Mouse (Mus musculus): ENCODE data around the gene Tgfa. TPM values are rescaled to one million over a fixed set of nuclear protein-coding genes. Genes with fewer than 3 reads are reported as not detected.

Tgfa gene
- total RNA-seq, 2 experiments from 2014 or later, result not detected

- ATAC-seq (ENCODE audit: poor library complexity, severe bottlenecking), result no peak
Observed at GRCm38 (mm10) chr6:86277620-86278019, 82.6 kb downstream of the Tgfa start.

DNA sequence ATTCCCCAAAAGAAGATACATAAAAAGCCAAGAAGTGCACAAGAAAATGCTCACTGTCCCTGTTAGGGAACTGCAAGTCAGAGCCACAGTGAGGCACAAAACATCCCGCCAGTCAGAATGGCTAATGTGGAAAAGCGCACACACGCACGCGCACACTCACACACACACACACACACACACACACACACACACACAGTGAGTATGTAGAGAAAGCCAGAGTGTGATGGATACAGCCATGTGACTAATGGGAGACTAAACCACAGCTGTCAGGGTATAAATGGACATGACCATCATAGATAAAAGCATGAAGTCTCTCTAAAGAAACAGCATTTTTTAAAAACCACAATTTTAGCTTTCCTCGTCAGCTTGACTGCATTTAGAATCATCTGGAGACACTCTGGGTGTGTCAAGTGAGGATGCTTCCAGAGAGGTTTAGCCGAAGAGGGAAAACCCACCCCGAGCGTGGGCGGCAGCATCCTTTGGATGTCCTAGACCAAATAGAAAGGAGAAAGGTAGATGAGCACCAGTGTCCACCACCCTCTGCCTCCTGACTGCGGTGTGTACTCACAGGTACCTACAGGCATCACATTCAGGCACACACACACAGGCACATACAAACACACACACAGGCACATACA is 86.7 kb downstream of the Tgfa start:
- ATAC-seq (ENCODE audit: poor library complexity, severe bottlenecking), result no peak

DNA sequence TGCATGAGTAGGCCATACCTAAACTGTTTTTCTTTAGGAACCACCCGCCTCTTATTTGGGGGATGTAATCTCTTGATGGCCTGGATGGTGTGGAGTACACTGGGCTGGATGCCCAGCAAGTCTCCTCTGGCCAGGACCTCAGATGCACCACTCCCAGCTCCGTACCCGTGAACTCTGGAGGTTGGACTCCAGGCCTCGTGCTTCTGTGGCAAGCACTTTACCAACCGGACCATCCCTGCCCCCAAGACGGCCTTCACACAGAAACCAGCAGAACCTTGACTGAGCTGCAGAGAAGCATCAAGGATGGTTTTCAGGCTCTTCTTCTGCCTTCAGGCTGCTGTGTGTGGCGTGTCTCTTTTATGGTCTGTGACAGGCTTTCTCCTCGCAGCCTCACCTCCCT is 98.3 kb downstream of the Tgfa start:
- no peak for ATAC-seq (ENCODE audit: poor library complexity, severe bottlenecking)

DNA sequence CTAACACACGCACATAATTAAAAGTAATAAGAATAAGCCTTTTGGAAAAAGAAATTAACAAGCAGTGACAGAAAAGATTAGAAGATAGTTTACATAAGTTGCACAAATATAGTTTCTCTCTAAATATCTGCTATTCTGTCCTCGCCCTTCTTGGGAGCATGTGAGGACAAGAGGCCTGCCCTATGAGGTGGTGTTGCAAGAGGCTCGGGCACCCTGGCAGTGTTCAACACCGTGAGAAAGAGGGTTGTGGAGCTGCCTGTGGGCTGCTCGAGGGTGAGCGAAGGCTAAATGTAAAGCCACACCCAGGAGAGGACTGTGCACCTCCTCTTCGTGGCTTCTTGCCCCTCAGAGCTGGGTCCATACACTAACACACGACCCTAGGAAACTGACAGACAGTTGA is 100.4 kb downstream of the Tgfa start:
- ATAC-seq (ENCODE audit: poor library complexity, severe bottlenecking), result no peak

- ATAC-seq (ENCODE audit: poor library complexity, severe bottlenecking), result no peak
Observed at GRCm38 (mm10) chr6:86296126-86296525, 101.1 kb downstream of the Tgfa start.

DNA sequence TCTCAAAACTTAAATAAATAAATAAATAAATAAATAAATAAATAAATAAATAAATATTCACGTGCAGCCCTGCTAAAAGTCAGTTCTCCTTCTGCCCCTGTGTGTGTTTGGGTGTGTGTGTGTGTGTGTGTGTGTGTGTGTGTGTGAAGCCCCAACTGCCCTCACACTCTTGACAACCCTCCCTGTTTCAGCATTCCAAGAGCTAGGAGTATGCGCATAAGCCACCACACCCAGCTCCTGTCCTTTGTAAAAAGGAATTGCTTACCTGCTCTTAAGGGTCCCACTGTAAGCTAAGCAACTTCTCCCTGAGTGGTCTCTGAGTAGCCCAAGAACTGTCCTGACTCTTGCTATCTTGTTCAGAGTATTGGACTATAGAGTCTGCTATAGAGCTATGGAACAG is 101.9 kb downstream of the Tgfa start:
- no peak for ATAC-seq (ENCODE audit: poor library complexity, severe bottlenecking)

DNA sequence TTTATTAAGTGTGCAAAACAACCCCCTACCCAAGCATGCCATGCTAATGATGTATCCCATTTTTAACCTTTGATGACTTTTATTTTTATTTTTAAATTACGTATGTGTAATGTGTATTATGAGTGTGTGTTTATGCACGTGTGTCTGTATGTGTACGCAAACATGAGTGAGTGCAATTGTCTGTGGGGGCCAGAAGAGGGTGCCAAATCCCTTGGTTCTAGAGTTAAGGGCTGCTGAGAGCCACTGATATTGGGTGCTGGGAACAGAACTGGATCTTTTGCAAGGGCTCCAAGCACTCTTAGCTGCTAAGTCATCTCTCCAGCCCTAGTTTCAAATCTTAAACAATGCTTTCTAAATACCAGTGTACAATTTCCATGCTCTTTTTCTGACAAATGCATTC is 103.9 kb downstream of the Tgfa start:
- no peak for ATAC-seq (ENCODE audit: poor library complexity, severe bottlenecking)

DNA sequence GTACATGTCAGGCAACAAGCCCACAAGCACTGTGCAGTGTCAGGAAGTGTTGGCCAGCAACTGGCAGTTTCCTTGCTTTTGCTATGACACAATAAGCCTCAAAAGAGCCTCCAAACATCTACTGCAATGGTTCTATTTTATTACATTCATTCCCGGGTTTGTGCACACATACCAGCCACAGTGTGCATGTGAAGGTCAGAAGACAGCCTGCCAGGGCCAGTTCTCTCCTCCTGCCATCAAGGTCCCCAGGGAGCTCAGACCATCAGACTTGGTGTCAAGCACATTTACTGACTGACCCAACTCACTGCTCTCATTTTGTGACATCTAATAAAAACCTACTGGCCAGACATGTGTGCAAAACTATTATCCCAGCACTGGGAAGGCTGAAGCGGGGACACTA is 104.4 kb downstream of the Tgfa start:
- no peak for ATAC-seq (ENCODE audit: poor library complexity, severe bottlenecking)

DNA sequence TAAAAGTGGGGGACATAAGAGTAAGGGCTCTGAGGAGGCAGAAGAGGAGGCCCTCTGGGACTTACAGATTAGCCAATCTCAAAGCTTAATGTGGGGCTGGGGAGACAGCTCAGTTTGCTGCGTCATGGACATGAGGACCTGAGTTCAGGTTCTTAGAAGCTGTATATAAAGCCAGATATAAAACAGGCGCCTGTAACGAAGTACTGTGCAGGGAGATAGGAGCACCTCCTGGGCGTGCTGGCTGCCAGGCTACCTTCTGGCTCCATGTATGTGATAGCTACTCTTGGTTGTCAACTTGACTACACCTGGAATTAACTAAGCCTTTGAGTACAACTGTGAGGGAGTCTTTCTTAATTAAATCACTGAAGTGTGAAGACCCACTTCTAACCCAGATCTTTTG is 110.7 kb downstream of the Tgfa start:
- ATAC-seq (ENCODE audit: poor library complexity, severe bottlenecking), result no peak

DNA sequence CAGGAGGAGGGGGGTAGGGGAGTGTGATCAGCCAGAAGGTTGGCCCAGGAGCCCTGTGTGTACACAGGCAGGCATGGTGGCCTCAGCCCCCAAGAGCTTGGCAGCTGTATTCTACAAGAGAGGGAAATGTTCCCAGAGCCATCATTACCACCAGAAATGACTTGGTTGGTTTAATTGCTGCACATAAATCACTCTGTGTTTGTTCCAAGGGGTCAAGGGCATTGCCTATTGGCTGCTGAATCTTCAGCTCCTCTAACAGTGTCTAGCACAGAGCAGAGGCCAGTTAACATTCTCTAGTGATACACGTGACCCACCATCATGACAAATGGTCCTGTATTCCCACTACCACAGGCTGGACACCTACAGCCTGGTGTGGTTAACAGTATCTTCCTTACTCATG is 119.0 kb downstream of the Tgfa start:
- no peak for ATAC-seq (ENCODE audit: poor library complexity, severe bottlenecking)

DNA sequence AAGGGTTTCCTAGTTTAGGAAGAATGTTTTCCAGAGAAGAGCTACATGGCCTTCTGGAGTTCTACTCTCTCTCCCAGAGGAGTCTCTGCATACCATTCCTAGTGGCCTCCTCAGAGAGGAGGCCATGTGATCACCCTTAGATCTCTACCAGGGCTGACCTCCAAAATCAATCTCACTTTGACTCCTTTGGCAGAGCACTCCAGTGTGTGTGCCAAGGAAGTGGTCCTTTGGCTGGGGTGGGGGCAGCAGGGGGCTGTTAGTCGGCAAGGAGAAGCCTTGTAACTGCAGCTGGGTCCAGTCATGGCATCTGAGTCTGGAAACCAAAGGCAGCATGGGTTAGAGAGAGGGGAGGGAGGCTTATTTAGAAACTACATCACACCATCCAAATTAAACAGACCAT is 122.0 kb downstream of the Tgfa start:
- no peak for ATAC-seq (ENCODE audit: poor library complexity, severe bottlenecking)

GRCm38 (mm10) chr6:86318855-86319254 is 123.8 kb downstream of the Tgfa start:
- no peak for ATAC-seq (ENCODE audit: poor library complexity, severe bottlenecking)

DNA sequence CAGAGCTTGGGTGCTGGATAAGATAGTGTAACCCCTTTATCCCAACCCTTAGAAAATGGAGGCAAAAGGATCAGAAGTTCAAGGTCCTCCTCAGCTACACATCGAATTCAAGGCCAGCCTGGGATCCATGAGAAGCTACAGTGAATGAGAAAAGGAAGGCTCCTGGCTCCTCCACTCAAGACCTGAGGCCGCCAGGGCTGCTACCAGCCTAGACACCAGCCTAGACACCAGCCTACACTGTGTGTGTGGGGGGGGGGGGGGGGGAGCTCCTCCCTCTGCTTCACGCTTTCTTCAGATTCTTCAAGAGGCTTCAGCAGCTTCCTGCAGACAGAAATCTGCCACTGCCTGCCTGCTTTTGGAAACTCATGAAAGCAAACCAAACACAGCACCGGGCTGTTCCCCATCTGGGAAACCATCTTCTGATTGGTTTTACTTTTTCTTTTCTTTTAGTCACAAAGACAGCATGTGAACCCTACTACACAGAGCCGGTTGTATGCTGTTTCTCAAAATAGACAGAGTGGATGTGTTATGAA is 127.1 kb downstream of the Tgfa start:
- ATAC-seq (ENCODE audit: poor library complexity, severe bottlenecking), result no peak

DNA sequence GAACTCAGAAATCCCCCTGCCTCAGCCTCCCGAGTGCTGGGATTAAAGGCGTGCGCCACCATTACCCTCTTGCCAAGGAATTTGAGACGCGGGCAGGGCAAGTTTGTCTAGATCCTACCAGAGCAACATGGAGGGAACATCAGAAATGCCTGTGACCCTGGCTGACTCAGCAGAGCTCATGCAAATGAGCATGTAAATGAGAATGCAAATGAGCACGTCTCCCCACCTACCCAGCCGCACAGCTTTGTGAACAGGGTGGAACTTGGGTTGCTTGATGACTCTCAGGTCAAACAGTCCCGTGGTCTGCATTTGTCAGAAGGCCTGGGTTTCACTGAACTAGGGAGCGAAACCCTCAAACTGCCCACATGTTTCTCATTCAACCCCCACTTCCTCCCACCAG is 128.0 kb downstream of the Tgfa start:
- no peak for ATAC-seq (ENCODE audit: poor library complexity, severe bottlenecking)

DNA sequence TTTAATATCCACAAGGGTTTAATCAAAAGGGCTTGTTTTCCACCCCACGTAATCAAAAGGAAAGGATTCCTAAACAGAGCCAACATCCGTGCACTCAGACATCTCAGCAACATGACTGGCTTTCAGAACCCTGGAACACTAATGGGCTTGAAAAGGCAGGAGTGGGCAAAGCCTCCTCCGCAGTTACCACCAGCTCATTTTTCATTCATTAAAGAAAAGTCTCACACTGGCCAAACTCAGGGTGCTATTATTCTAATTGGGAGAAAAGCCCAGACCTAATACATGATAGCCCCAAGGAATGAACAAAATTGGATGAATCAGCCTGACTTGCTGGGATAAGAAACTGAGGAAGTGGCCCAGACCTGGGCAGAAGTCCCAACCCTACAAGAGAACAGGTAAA is 129.4 kb downstream of the Tgfa start:
- ATAC-seq (ENCODE audit: poor library complexity, severe bottlenecking), result no peak

Other genes with a start within 250 kb of the Tgfa start
- 83.4 and 85.5 TPM in 2 replicates for gene Dusp11, start 233.6 kb upstream of the Tgfa start, total RNA-seq (2015)
- 50.3 and 64.2 TPM in 2 replicates for gene Dusp11, start 233.6 kb upstream of the Tgfa start, total RNA-seq (2017)
- not detected in 2 replicates for gene Figla, start 179.1 kb upstream of the Tgfa start, total RNA-seq (2015)
- not detected in 2 replicates for gene Figla, start 179.1 kb upstream of the Tgfa start, total RNA-seq (2017)
- gene Add2, start 166.5 kb upstream of the Tgfa start, total RNA-seq (2015), result 1.0 and 2.1 TPM in 2 replicates
- 2.4 and 3.1 TPM in 2 replicates for gene Add2, start 166.5 kb upstream of the Tgfa start, total RNA-seq (2017)
- 9.7 and 13.9 TPM in 2 replicates for gene Fam136a, start 170.4 kb downstream of the Tgfa start, total RNA-seq (2015)
- 11.7 and 12.7 TPM in 2 replicates for gene Fam136a, start 170.4 kb downstream of the Tgfa start, total RNA-seq (2017)
- gene Snrpg, start 176.1 kb downstream of the Tgfa start, total RNA-seq (2015), result 321 and 326 TPM in 2 replicates
- 25.7 and 28.4 TPM in 2 replicates for gene Snrpg, start 176.1 kb downstream of the Tgfa start, total RNA-seq (2017)
- 37.9 and 47.9 TPM in 2 replicates for gene Pcyox1, start 201.9 kb downstream of the Tgfa start, total RNA-seq (2015)
- gene Pcyox1, start 201.9 kb downstream of the Tgfa start, total RNA-seq (2017), result 62.6 and 84.6 TPM in 2 replicates
- gene Tia1, start 209.0 kb downstream of the Tgfa start, total RNA-seq (2015), result 66.4 and 69.8 TPM in 2 replicates
- gene Tia1, start 209.0 kb downstream of the Tgfa start, total RNA-seq (2017), result 41.0 and 67.0 TPM in 2 replicates
- gene Gm44790, start 231.4 kb downstream of the Tgfa start, total RNA-seq (2015), result not detected in 2 replicates
- not detected in 2 replicates for gene Gm44790, start 231.4 kb downstream of the Tgfa start, total RNA-seq (2017)
- 24.8 and 34.1 TPM in 2 replicates for gene C87436, start 243.2 kb downstream of the Tgfa start, total RNA-seq (2015)
- 23.5 and 33.1 TPM in 2 replicates for gene C87436, start 243.2 kb downstream of the Tgfa start, total RNA-seq (2017)

Data from megakaryocyte, adult 5-6 weeks (primary cell).